Mouse (Mus musculus): ENCODE results near the gene Fnbp1.
"Not testable (repeated sequence)": the region's sequence is repeated elsewhere in the genome, so short reads cannot be mapped to it uniquely, and the experiment has no call there.

GRCm38 (mm10) chr2:31167571-31167970, 25.8 kb upstream of the Fnbp1 start:
- TF ChIP-seq CTCF (IDR thresholded peaks at IDR 0.05; ENCODE audit: borderline replicate concordance, extremely low read depth, insufficient read depth, insufficient read length); POLR2A (IDR thresholded peaks at IDR 0.05; ENCODE audit: borderline replicate concordance, extremely low read depth, insufficient read depth, insufficient read length, poor library complexity, severe bottlenecking): not testable (repeated sequence)

All from brain, embryonic 14.5 days (tissue).